ENCODE assay signal across 16 mouse cellular contexts in genomic region chr14:9003034-9003433, GRCm38 (mm10).
"Had no signal": no experiment of that assay in that cellular context is flagged by ENCODE, and none has a peak within 500 bp of the region (broad histone marks: within the 10 kb centered on the region; RNA-seq: fewer than 3 reads in every experiment).

No protein-coding gene starts in this region.

- H3K9me3 ChIP-seq: lung, embryonic 15.5 days; midbrain, embryonic 13.5 days; midbrain, embryonic 15.5 days; neural tube, embryonic 12.5 days; stomach, embryonic 15.5 days had no signal

- H3K9ac ChIP-seq: liver, postnatal 0 days; lung, embryonic 15.5 days; midbrain, embryonic 13.5 days; midbrain, embryonic 15.5 days; neural tube, embryonic 12.5 days; stomach, embryonic 15.5 days had no signal

- H3K4me1 ChIP-seq: lung, embryonic 15.5 days; megakaryocyte, embryonic 14.5 days; midbrain, embryonic 15.5 days; neural tube, embryonic 12.5 days; stomach, embryonic 15.5 days had no signal

- DNase-seq: liver, postnatal 0 days; lung, adult 2 months; lung, postnatal 14 days; lung, postnatal 36 days; right cerebral cortex, postnatal 14 days; thymus, adult 2 months; thymus, postnatal 14 days; thymus, postnatal 4 days had no signal

- H3K4me3 ChIP-seq: lung, embryonic 15.5 days; megakaryocyte, embryonic 14.5 days; midbrain, embryonic 13.5 days; midbrain, embryonic 15.5 days; neural tube, embryonic 12.5 days; stomach, embryonic 15.5 days had no signal

- H3K27ac ChIP-seq: lung, embryonic 15.5 days; macrophage; midbrain, embryonic 13.5 days; midbrain, embryonic 15.5 days; neural tube, embryonic 12.5 days; stomach, embryonic 15.5 days; stomach, postnatal 0 days had no signal

- H3K36me3 ChIP-seq: lung, embryonic 15.5 days; midbrain, embryonic 13.5 days; midbrain, embryonic 15.5 days; neural tube, embryonic 12.5 days; stomach, embryonic 15.5 days had no signal
